Mouse (Mus musculus): ENCODE data around the gene Dlgap3. TPM values are rescaled to one million over a fixed set of nuclear protein-coding genes. Genes with fewer than 3 reads are reported as not detected.

Gene Dlgap3
- 22.3 and 25.5 TPM in 2 replicates for polyA plus RNA-seq (2014; fragmentation: Nextera tagmentation; extraction: Ambion mirVana)

DNA sequence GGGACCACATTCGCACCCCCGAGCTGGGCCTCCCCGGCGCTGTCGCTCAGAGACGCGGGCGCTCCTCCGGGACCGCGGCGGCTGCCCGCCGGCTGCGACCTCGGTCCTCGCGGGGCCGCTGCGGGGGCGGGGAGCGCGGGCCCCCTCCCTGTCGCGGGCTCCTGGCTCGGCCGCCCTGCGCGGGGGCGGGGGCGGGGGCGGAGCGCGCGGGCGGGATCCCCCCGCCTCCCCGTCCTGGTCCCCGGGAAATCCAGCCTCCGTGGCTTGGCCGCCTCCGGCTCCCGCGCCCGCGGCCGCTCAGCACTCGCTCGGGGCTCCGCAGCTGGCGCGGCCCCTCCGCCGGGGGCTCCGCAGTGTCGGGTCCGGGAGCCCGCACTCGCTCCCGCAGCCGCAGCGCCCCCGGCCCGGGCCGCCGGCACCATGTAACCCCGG, at the start of gene Dlgap3:
Gene Dlgap3, plus strand, starts transcription at position 291 of the 432 bp plus-strand sequence.
- Histone ChIP-seq H3K4me1 (ENCODE audit: control insufficient read depth, insufficient read depth, low read length) (peaks cover 36% of the 10 kb centered on the region), H3K9ac (replicated peaks; ENCODE audit: low read length) (peak within 1 kb of the TSS; percentile 92), H3K36me3 (ENCODE audit: control insufficient read depth, insufficient read depth, low read length) (no peaks in the 10 kb centered on the region), H3K4me3 (replicated peaks; ENCODE audit: low read depth, low read length) (peak within 1 kb of the TSS; percentile 86), H3K4me2 (ENCODE audit: low read length) (peak within 1 kb of the TSS; percentile 97), H3K27ac (replicated peaks; ENCODE audit: low read depth, low read length) (peak within 1 kb of the TSS; percentile 79), H3K27me3 (ENCODE audit: control insufficient read depth, insufficient read depth, low read length) (peaks cover 4% of the 10 kb centered on the region; the same call in 1 of the 2 replicates), H3K9me3 (ENCODE audit: control insufficient read depth, low read length) (no peaks in the 10 kb centered on the region)
- 1% methylated on average over 42 of the region's 67 CpGs for WGBS
- DNase-seq = peak; percentile 84
- ATAC-seq (ENCODE audit: low FRiP score, low TSS enrichment) = peak; percentile 73

DNA sequence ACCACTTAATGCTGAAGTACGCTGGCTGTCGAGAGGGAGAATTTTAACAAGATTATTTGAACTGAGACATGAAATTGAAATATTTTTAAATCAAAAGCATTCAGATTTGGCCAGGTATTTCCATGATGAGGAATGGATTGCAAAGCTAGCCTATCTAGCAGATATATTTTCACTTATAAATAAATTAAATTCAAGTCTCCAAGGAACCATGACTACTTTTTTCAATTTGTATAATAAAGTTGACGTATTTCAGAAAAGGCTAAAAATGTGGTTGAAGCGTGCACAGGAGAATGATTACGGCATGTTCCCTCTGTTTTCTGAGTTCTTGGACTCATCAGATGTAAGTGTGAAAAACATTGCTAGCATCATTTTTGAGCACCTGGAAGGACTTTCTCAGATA, 45.6 kb upstream of the Dlgap3 start, which contains the start of gene Tmem35b:
Gene Tmem35b, plus strand, starts transcription at position 301 of the 400 bp plus-strand sequence.
- Histone ChIP-seq H3K27ac (replicated peaks; ENCODE audit: low read depth, low read length) (no peak within 1 kb of the TSS), H3K27me3 (ENCODE audit: control insufficient read depth, insufficient read depth, low read length) (no peaks in the 10 kb centered on the region), H3K36me3 (ENCODE audit: control insufficient read depth, insufficient read depth, low read length) (peaks cover 22% of the 10 kb centered on the region), H3K4me1 (ENCODE audit: control insufficient read depth, insufficient read depth, low read length) (peaks cover 9% of the 10 kb centered on the region; the same call in 1 of the 2 replicates), H3K9ac (replicated peaks; ENCODE audit: low read length) (no peak within 1 kb of the TSS), H3K4me2 (ENCODE audit: low read length) (no peak within 1 kb of the TSS), H3K9me3 (ENCODE audit: control insufficient read depth, low read length) (no peaks in the 10 kb centered on the region), H3K4me3 (replicated peaks; ENCODE audit: low read depth, low read length) (no peak within 1 kb of the TSS)
- no peak for DNase-seq
- no peak for ATAC-seq (ENCODE audit: low FRiP score, low TSS enrichment)
- WGBS = 96% methylated on average over 5 of the region's 5 CpGs

DNA sequence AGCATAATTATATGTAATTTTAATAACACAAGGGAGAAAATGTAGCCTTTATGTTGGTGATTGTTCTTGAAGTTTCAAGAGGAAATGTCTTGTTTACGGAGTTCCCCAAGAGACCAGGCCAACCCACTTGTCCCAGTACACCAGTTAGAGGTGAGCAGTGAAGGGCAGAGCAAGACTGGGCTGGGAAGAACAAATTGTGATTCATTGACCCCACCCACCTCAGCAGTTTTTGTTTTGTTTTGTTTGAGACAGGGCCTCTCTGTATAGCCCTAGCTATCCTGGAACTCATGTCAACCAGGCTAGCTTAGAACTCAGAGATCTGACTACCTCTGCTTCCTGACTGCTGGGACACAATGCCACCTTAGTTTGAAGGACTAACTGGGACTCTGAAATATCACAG, 44.7 kb upstream of the Dlgap3 start:
- Histone ChIP-seq H3K9ac (replicated peaks; ENCODE audit: low read length) (no peak overlapping the region), H3K27ac (replicated peaks; ENCODE audit: low read depth, low read length) (no peak overlapping the region), H3K4me2 (ENCODE audit: low read length) (no peak overlapping the region), H3K4me3 (replicated peaks; ENCODE audit: low read depth, low read length) (no peak overlapping the region), H3K27me3 (ENCODE audit: control insufficient read depth, insufficient read depth, low read length) (no peaks in the 10 kb centered on the region), H3K4me1 (ENCODE audit: control insufficient read depth, insufficient read depth, low read length) (peaks cover 9% of the 10 kb centered on the region; the same call in 1 of the 2 replicates), H3K36me3 (ENCODE audit: control insufficient read depth, insufficient read depth, low read length) (peaks cover 22% of the 10 kb centered on the region), H3K9me3 (ENCODE audit: control insufficient read depth, low read length) (no peaks in the 10 kb centered on the region)
- no peak for ATAC-seq (ENCODE audit: low FRiP score, low TSS enrichment)
- 96% methylated on average over 1 of the region's 1 CpGs for WGBS
- no peak for DNase-seq

DNA sequence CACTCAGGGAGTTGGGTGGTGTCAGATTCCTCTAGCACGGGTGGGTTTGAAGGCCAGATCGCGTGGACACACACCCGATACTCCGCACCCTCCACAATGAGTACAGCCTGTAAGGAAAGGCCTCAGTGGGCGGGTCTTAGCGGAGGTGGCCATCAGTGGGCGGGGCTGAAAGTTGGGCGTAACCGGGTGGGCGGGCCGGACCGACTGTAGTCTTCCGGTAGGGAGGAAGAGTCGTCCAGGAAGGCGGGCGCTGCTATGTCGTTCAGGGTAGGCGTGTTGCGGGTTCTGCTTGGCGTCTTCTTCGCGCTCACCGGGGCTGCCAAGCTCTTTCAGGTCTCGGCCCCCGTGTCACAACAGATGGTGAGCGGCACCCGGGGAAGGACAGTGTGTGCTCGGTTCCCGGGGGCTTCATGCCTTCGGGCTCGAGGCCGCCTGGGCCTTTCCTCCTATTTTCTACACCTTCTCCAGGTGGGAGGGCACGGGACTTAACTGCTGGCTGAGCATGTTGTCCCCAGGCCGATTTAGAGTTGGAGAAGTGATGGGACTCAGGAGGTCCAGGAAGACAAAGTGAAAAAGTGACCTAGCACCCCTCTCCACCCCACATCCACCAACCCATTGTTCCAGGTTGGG, 43.1 kb upstream of the Dlgap3 start:
- H3K27ac ChIP-seq (replicated peaks; ENCODE audit: low read depth, low read length) = peak overlapping the region; percentile 49; the same call in 1 of the 2 replicates

DNA sequence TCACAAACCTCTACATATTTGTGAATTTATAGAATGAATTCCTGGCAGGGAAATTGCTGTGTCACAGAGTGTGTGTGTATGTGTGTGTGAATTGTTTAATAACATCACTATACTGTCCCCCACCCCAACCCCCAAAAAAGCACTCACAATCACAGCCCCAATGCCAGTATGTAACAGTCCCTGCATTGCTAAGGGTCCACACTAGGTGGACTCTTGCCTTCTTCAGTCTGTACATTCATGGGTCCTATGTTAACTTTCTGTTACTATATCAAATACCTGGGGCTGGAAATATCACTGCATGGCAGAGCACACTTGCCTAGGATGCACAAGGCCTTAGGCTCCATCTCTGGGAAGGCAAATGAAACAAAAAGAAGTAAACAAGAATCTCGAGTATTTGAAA, 34.3 kb upstream of the Dlgap3 start:
- H3K4me1 ChIP-seq (ENCODE audit: control insufficient read depth, insufficient read depth, low read length) = 0 out of 2 replicates have a peak, but pooled peaks cover 4% of the 10 kb centered on the region
- no peak overlapping the region for H3K27ac ChIP-seq (replicated peaks; ENCODE audit: low read depth, low read length)
- H3K4me2 ChIP-seq (ENCODE audit: low read length) = no peak overlapping the region
- DNase-seq = no peak
- no peak overlapping the region for H3K9ac ChIP-seq (replicated peaks; ENCODE audit: low read length)
- 65% methylated on average over 1 of the region's 1 CpGs for WGBS
- no peaks in the 10 kb centered on the region for H3K9me3 ChIP-seq (ENCODE audit: control insufficient read depth, low read length)
- no peaks in the 10 kb centered on the region for H3K36me3 ChIP-seq (ENCODE audit: control insufficient read depth, insufficient read depth, low read length)
- no peaks in the 10 kb centered on the region for H3K27me3 ChIP-seq (ENCODE audit: control insufficient read depth, insufficient read depth, low read length)
- no peak overlapping the region for H3K4me3 ChIP-seq (replicated peaks; ENCODE audit: low read depth, low read length)
- no peak for ATAC-seq (ENCODE audit: low FRiP score, low TSS enrichment)

More for the DNA sequence above, 43.1 kb upstream of the Dlgap3 start:
- Histone ChIP-seq H3K9me3 (ENCODE audit: control insufficient read depth, low read length) (no peaks in the 10 kb centered on the region), H3K4me1 (ENCODE audit: control insufficient read depth, insufficient read depth, low read length) (peaks cover 9% of the 10 kb centered on the region; the same call in 1 of the 2 replicates), H3K27me3 (ENCODE audit: control insufficient read depth, insufficient read depth, low read length) (no peaks in the 10 kb centered on the region), H3K4me2 (ENCODE audit: low read length) (peak overlapping the region; percentile 82), H3K9ac (replicated peaks; ENCODE audit: low read length) (peak overlapping the region; percentile 72), H3K4me3 (replicated peaks; ENCODE audit: low read depth, low read length) (peak overlapping the region; percentile 62), H3K36me3 (ENCODE audit: control insufficient read depth, insufficient read depth, low read length) (peaks cover 20% of the 10 kb centered on the region)
- under 1% methylated on average over 35 of the region's 35 CpGs for WGBS
- ATAC-seq (ENCODE audit: low FRiP score, low TSS enrichment) (peak; percentile 81; the same call in 1 of the 2 replicates), DNase-seq (peak; percentile 90)

DNA sequence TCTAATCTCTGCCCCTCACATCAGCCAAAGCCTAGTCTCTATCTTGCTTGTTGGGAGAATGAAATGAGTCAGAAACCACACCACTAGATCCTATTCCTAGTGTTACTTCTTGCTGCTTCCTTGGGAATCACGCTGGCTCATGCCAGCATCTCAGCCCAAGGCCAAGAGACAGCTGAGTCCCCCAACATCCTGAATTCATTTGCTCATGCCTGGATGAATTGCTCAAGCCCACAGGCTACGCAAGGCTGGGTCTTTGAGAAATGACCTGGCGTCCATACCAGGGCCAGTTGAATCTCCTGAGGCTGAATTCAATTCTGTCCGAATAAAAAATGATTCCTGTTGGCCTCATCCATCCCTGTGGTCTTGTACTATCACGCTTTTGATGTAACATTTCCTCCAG, 31.4 kb upstream of the Dlgap3 start:
- H3K4me3 ChIP-seq (replicated peaks; ENCODE audit: low read depth, low read length) = no peak overlapping the region
- DNase-seq (no peak), ATAC-seq (ENCODE audit: low FRiP score, low TSS enrichment) (no peak)
- H3K36me3 ChIP-seq (ENCODE audit: control insufficient read depth, insufficient read depth, low read length) = no peaks in the 10 kb centered on the region
- no peak overlapping the region for H3K9ac ChIP-seq (replicated peaks; ENCODE audit: low read length)
- no peaks in the 10 kb centered on the region for H3K27me3 ChIP-seq (ENCODE audit: control insufficient read depth, insufficient read depth, low read length)
- no peak overlapping the region for H3K4me2 ChIP-seq (ENCODE audit: low read length)
- H3K27ac ChIP-seq (replicated peaks; ENCODE audit: low read depth, low read length) = no peak overlapping the region
- WGBS = 86% methylated on average over 5 of the region's 5 CpGs
- no peaks in the 10 kb centered on the region for H3K9me3 ChIP-seq (ENCODE audit: control insufficient read depth, low read length)
- 0 out of 2 replicates have a peak, but pooled peaks cover 4% of the 10 kb centered on the region for H3K4me1 ChIP-seq (ENCODE audit: control insufficient read depth, insufficient read depth, low read length)

DNA sequence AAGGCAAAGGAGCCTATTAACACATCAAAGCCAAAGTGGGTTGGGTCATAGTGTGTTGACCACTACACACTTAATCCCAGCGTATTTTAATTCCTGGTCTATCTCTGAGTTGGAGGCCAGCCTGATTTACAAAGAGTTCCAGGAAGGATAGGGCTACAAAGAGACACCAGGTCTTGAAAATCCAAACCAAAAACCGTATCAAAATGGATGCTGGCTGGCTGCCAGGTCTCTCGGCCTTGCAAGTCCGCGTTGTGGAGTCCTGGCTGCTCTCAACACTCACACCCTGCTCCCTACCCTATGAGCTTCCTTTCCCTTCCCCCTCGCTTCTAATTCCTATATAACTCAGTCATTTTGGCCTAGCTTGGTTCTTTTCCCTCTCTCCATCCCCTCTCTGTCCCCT, 30.5 kb upstream of the Dlgap3 start:
- no peak for ATAC-seq (ENCODE audit: low FRiP score, low TSS enrichment)
- Histone ChIP-seq H3K36me3 (ENCODE audit: control insufficient read depth, insufficient read depth, low read length) (no peaks in the 10 kb centered on the region), H3K9me3 (ENCODE audit: control insufficient read depth, low read length) (no peaks in the 10 kb centered on the region), H3K4me1 (ENCODE audit: control insufficient read depth, insufficient read depth, low read length) (0 out of 2 replicates have a peak, but pooled peaks cover 4% of the 10 kb centered on the region), H3K4me2 (ENCODE audit: low read length) (no peak overlapping the region), H3K27ac (replicated peaks; ENCODE audit: low read depth, low read length) (no peak overlapping the region), H3K27me3 (ENCODE audit: control insufficient read depth, insufficient read depth, low read length) (no peaks in the 10 kb centered on the region), H3K9ac (replicated peaks; ENCODE audit: low read length) (no peak overlapping the region), H3K4me3 (replicated peaks; ENCODE audit: low read depth, low read length) (no peak overlapping the region)
- WGBS = 15% methylated on average over 6 of the region's 6 CpGs
- DNase-seq = peak; percentile 57

DNA sequence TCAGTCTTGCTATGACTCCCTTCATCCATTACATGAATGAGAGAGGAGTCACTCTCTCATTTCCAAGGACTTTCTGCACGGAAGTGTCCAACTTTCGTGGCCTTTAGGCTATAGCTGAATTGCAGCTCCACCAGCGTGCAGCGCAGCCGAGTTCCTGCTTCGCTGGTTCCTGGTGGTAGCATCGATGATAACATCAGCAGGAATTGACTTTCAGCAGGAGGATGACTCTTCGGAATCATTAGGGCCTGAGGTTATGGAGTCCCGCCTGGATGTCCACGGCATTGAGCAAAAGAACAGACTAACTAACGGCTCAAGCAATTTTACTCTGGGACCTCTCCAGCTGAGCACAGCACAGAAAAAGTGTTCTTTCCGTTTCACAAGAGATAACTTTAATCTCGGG, 19.0 kb upstream of the Dlgap3 start:
- Histone ChIP-seq H3K27me3 (ENCODE audit: control insufficient read depth, insufficient read depth, low read length) (no peaks in the 10 kb centered on the region), H3K36me3 (ENCODE audit: control insufficient read depth, insufficient read depth, low read length) (no peaks in the 10 kb centered on the region), H3K4me3 (replicated peaks; ENCODE audit: low read depth, low read length) (no peak overlapping the region), H3K9me3 (ENCODE audit: control insufficient read depth, low read length) (no peaks in the 10 kb centered on the region), H3K4me2 (ENCODE audit: low read length) (no peak overlapping the region), H3K27ac (replicated peaks; ENCODE audit: low read depth, low read length) (no peak overlapping the region), H3K9ac (replicated peaks; ENCODE audit: low read length) (no peak overlapping the region), H3K4me1 (ENCODE audit: control insufficient read depth, insufficient read depth, low read length) (no peaks in the 10 kb centered on the region)
- DNase-seq (no peak), ATAC-seq (ENCODE audit: low FRiP score, low TSS enrichment) (no peak)
- 85% methylated on average over 13 of the region's 13 CpGs for WGBS

DNA sequence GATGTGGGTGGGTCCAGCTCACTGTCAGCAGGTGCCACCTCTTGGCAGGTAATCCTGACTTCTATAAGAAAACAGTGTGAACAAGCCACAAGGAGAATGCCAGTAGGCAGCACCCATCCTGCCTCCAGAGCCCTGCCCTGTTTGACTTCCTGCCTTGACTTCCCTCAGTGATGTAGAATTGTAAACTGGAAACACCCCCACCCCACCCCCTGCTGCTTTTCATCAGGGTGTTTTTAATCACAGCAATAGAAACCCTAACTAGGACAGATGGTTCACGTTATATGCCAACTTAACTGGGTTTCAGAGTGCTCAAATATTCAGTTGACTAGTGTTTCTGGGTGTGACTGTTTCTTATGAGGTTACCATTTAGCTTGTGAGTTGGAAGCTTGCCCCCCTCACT, 15.7 kb upstream of the Dlgap3 start:
- Histone ChIP-seq H3K36me3 (ENCODE audit: control insufficient read depth, insufficient read depth, low read length) (no peaks in the 10 kb centered on the region), H3K4me3 (replicated peaks; ENCODE audit: low read depth, low read length) (no peak overlapping the region)
- ATAC-seq (ENCODE audit: low FRiP score, low TSS enrichment) = no peak

More for the DNA sequence above, 15.7 kb upstream of the Dlgap3 start:
- Histone ChIP-seq H3K27ac (replicated peaks; ENCODE audit: low read depth, low read length) (no peak overlapping the region), H3K9ac (replicated peaks; ENCODE audit: low read length) (no peak overlapping the region), H3K9me3 (ENCODE audit: control insufficient read depth, low read length) (no peaks in the 10 kb centered on the region), H3K4me2 (ENCODE audit: low read length) (no peak overlapping the region), H3K4me1 (ENCODE audit: control insufficient read depth, insufficient read depth, low read length) (no peaks in the 10 kb centered on the region), H3K27me3 (ENCODE audit: control insufficient read depth, insufficient read depth, low read length) (no peaks in the 10 kb centered on the region)
- WGBS = 83% methylated on average over 1 of the region's 1 CpGs
- DNase-seq = no peak

All from midbrain, embryonic 14.5 days (tissue).